Mouse (Mus musculus) thymus, adult 2 months (tissue): Measurements from ENCODE around the gene Pex10.

Source experiments
- CTCF ChIP-seq: fragments of 200-500 bp; IDR thresholded peaks from 2 replicates; pipeline ENCODE4 v1.5.1; 2012; ENCODE audit warnings: mild to moderate bottlenecking, control low read depth, low read length, moderate library complexity, borderline replicate concordance; ENCODE audit not compliant: control insufficient read depth, poor library complexity, insufficient read depth; ENCODE audit errors: extremely low read depth
- POLR2A ChIP-seq: fragments of 200-500 bp; IDR thresholded peaks from 2 replicates; pipeline ENCODE4 v1.6.1; 2012; ENCODE audit warnings: mild to moderate bottlenecking, low read length, control low read depth, moderate library complexity; ENCODE audit not compliant: control insufficient read depth, poor library complexity, insufficient read depth; ENCODE audit errors: extremely low read depth

DNA sequence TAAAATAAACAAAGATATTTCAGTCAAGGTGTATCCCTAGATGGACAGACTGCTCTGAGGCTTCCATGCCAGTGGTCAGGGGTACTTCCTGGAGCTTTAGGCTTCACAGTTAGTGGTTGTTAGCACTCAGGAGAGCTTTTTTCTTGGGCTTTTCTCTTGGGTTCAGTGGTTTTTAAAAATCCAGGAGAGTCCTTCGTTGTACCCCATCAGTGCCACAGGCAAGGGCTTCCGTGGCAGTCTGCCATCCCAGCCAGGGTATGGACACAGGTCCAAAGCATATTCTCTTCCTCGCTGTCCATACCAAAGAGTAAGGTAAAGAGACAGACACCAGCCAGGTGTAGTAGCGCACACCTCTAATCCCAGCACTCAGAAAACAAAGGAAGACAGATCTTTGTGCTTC is 23.3 kb downstream of the Pex10 start:
- TF ChIP-seq CTCF (no peak), POLR2A (no peak)
